19 mouse cellular contexts compared by ENCODE assay signal in genomic region chr16:11104905-11105304, GRCm38 (mm10).
"Had no signal": no experiment of that assay in that cellular context is flagged by ENCODE, and none has a peak within 500 bp of the region (broad histone marks: within the 10 kb centered on the region; RNA-seq: fewer than 3 reads in every experiment).

No protein-coding gene starts in this region.

- H3K27ac ChIP-seq: liver, embryonic 12.5 days; liver, embryonic 14.5 days; midbrain, embryonic 10.5 days; midbrain, embryonic 12.5 days; neural tube, embryonic 13.5 days; neural tube, embryonic 15.5 days; stomach, embryonic 15.5 days; stomach, postnatal 0 days had no signal

- H3K9me3 ChIP-seq: liver, embryonic 12.5 days; midbrain, embryonic 10.5 days; midbrain, embryonic 12.5 days; neural tube, embryonic 13.5 days; neural tube, embryonic 15.5 days; stomach, embryonic 15.5 days had no signal

- DNase-seq: lung, adult 18-20 months; lung, embryonic 14.5 days; lung, postnatal 10 days; lung, postnatal 4 days; midbrain, embryonic 14.5 days; right cerebral cortex, postnatal 25 days; right cerebral cortex, postnatal 4 days; spleen, adult 18-20 months; thymus, adult 2 months; thymus, postnatal 25 days had no signal

- H3K4me2 ChIP-seq: liver, embryonic 12.5 days; lung, embryonic 14.5 days; midbrain, embryonic 12.5 days; neural tube, embryonic 13.5 days; neural tube, embryonic 15.5 days; stomach, embryonic 15.5 days had no signal

- H3K4me3 ChIP-seq: liver, embryonic 12.5 days; midbrain, embryonic 10.5 days; midbrain, embryonic 12.5 days; myocyte; neural tube, embryonic 13.5 days; neural tube, embryonic 15.5 days; stomach, embryonic 15.5 days had no signal

- H3K9ac ChIP-seq: liver, embryonic 12.5 days; liver, embryonic 14.5 days; lung, embryonic 14.5 days; midbrain, embryonic 12.5 days; neural tube, embryonic 13.5 days; neural tube, embryonic 15.5 days; stomach, embryonic 15.5 days had no signal

- H3K4me1 ChIP-seq: liver, embryonic 12.5 days; midbrain, embryonic 10.5 days; midbrain, embryonic 12.5 days; neural tube, embryonic 13.5 days; neural tube, embryonic 15.5 days; stomach, embryonic 15.5 days had no signal

- H3K27me3 ChIP-seq: liver, embryonic 12.5 days; midbrain, embryonic 12.5 days; neural tube, embryonic 13.5 days; neural tube, embryonic 15.5 days; stomach, embryonic 15.5 days had no signal
